Mouse (Mus musculus): ENCODE data around the gene Nckap5. TPM values are rescaled to one million over a fixed set of nuclear protein-coding genes. Genes with fewer than 3 reads are reported as not detected.

Nckap5 gene
- polyA plus RNA-seq, 1 experiment from 2014 or later: 6.9 TPM

GRCm38 (mm10) chr1:126407886-126408285 is 422.7 kb downstream of the Nckap5 start:
- Histone ChIP-seq H3K27me3 (replicated peaks; ENCODE audit: low read depth, poor library complexity, severe bottlenecking) (no peaks in the 10 kb centered on the region), H3K4me3 (no peak overlapping the region), H3K36me3 (replicated peaks) (no peaks in the 10 kb centered on the region), H3K9me3 (no peaks in the 10 kb centered on the region), H3K27ac (replicated peaks) (no peak overlapping the region), H3K4me1 (no peaks in the 10 kb centered on the region)
- DNase-seq (ENCODE audit: low spot score): peak; percentile 50
- WGBS: 13% methylated on average over 4 of the region's 4 CpGs

- no peaks in the 10 kb centered on the region for H3K36me3 ChIP-seq (replicated peaks)
- 80% methylated on average over 2 of the region's 2 CpGs for WGBS
- H3K27ac ChIP-seq (replicated peaks): no peak overlapping the region
- DNase-seq (ENCODE audit: low spot score): no peak
- no peaks in the 10 kb centered on the region for H3K4me1 ChIP-seq
- H3K4me3 ChIP-seq: no peak overlapping the region
- H3K9me3 ChIP-seq: no peaks in the 10 kb centered on the region
- H3K27me3 ChIP-seq (replicated peaks; ENCODE audit: low read depth, poor library complexity, severe bottlenecking): no peaks in the 10 kb centered on the region
Measured at GRCm38 (mm10) chr1:126405543-126405942, 425.1 kb downstream of the Nckap5 start.

- no peaks in the 10 kb centered on the region for H3K4me1 ChIP-seq
- H3K27me3 ChIP-seq (replicated peaks; ENCODE audit: low read depth, poor library complexity, severe bottlenecking): no peaks in the 10 kb centered on the region
- H3K36me3 ChIP-seq (replicated peaks): no peaks in the 10 kb centered on the region
- no peak overlapping the region for H3K4me3 ChIP-seq
- DNase-seq (ENCODE audit: low spot score): no peak
- H3K9me3 ChIP-seq: no peaks in the 10 kb centered on the region
- no peak overlapping the region for H3K27ac ChIP-seq (replicated peaks)
Measured at GRCm38 (mm10) chr1:126403970-126404369, 426.6 kb downstream of the Nckap5 start.

GRCm38 (mm10) chr1:126391204-126391603 is 439.4 kb downstream of the Nckap5 start:
- DNase-seq (ENCODE audit: low spot score): no peak
- H3K4me1 ChIP-seq: no peaks in the 10 kb centered on the region
- no peaks in the 10 kb centered on the region for H3K27me3 ChIP-seq (replicated peaks; ENCODE audit: low read depth, poor library complexity, severe bottlenecking)
- H3K36me3 ChIP-seq (replicated peaks): no peaks in the 10 kb centered on the region
- no peak overlapping the region for H3K4me3 ChIP-seq
- WGBS: 74% methylated on average over 4 of the region's 4 CpGs
- H3K27ac ChIP-seq (replicated peaks): no peak overlapping the region
- H3K9me3 ChIP-seq: no peaks in the 10 kb centered on the region

- H3K9me3 ChIP-seq: no peaks in the 10 kb centered on the region
- DNase-seq (ENCODE audit: low spot score): no peak
- H3K27me3 ChIP-seq (replicated peaks; ENCODE audit: low read depth, poor library complexity, severe bottlenecking): no peaks in the 10 kb centered on the region
- H3K27ac ChIP-seq (replicated peaks): no peak overlapping the region
- no peaks in the 10 kb centered on the region for H3K36me3 ChIP-seq (replicated peaks)
- H3K4me3 ChIP-seq: no peak overlapping the region
- peaks cover 4% of the 10 kb centered on the region; the same call in 1 of the 2 replicates for H3K4me1 ChIP-seq
- WGBS: 72% methylated on average over 9 of the region's 9 CpGs
Measured at GRCm38 (mm10) chr1:126377339-126377980, 453.1 kb downstream of the Nckap5 start.

DNA sequence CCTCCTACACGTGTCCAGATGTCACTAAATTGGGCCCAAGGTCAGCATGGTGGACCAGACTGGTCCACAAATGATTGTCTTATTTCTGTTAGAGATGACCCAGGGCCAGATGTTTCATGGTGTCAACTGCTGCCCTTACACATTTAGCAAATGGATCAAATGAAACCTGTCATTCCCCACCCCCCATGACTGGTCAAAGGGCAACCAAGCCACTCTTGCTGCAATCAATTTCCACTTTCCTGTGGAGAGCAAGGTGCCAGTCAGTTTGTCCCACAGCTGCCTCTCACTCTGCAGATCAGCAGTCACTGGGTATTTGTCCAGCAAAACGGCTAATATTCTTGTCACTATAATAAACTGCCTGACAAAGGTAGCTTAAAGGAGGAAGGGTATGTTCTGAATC is 463.9 kb downstream of the Nckap5 start:
- DNase-seq (ENCODE audit: low spot score): peak; percentile 14
- H3K27me3 ChIP-seq (replicated peaks; ENCODE audit: low read depth, poor library complexity, severe bottlenecking): no peaks in the 10 kb centered on the region
- H3K9me3 ChIP-seq: no peaks in the 10 kb centered on the region
- H3K27ac ChIP-seq (replicated peaks): no peak overlapping the region
- H3K4me1 ChIP-seq: no peaks in the 10 kb centered on the region
- 62% methylated on average over 2 of the region's 2 CpGs for WGBS
- H3K36me3 ChIP-seq (replicated peaks): no peaks in the 10 kb centered on the region
- H3K4me3 ChIP-seq: no peak overlapping the region

GRCm38 (mm10) chr1:126364556-126364955 is 466.0 kb downstream of the Nckap5 start:
- no peaks in the 10 kb centered on the region for H3K27me3 ChIP-seq (replicated peaks; ENCODE audit: low read depth, poor library complexity, severe bottlenecking)
- WGBS: 78% methylated on average over 6 of the region's 6 CpGs
- no peaks in the 10 kb centered on the region for H3K9me3 ChIP-seq
- H3K36me3 ChIP-seq (replicated peaks): no peaks in the 10 kb centered on the region
- no peak for DNase-seq (ENCODE audit: low spot score)
- no peak overlapping the region for H3K4me3 ChIP-seq
- H3K4me1 ChIP-seq: no peaks in the 10 kb centered on the region
- H3K27ac ChIP-seq (replicated peaks): no peak overlapping the region

DNA sequence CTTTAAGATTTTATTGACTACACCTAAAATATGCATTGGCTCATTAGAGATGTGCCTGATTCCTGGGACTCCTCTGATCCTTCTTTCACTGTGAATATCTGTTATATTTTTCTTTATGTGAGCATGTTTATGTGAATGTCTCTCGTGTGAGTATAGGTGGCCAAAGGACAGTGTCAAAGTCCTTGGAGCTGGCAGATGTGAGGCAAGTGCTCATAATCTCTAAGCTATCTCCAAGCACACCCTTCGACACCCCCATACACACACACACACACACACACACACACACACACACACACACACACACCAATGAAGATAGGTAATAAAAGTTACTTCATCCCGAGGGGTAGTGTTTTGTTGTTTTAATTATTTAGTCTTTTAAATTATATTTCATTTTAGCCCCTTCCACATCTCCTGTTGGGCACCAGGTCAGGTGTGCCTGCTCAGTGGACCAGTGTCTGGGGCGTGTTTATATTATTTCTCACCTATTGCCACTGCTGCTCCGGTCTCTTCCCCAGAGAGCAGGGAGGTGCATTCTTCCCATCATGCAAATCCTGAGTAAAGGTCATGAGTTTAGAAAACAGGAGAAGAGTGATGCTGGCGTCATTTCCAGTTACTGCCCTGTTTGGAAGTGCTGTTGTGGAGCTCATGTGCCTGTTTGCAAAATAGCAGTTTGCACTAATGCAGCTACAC is 469.9 kb downstream of the Nckap5 start:
- DNase-seq (ENCODE audit: low spot score): no peak
- Histone ChIP-seq H3K27me3 (replicated peaks; ENCODE audit: low read depth, poor library complexity, severe bottlenecking) (no peaks in the 10 kb centered on the region), H3K4me3 (no peak overlapping the region), H3K9me3 (no peaks in the 10 kb centered on the region), H3K27ac (replicated peaks) (no peak overlapping the region), H3K36me3 (replicated peaks) (no peaks in the 10 kb centered on the region), H3K4me1 (no peaks in the 10 kb centered on the region)
- WGBS: 84% methylated on average over 6 of the region's 6 CpGs

DNA sequence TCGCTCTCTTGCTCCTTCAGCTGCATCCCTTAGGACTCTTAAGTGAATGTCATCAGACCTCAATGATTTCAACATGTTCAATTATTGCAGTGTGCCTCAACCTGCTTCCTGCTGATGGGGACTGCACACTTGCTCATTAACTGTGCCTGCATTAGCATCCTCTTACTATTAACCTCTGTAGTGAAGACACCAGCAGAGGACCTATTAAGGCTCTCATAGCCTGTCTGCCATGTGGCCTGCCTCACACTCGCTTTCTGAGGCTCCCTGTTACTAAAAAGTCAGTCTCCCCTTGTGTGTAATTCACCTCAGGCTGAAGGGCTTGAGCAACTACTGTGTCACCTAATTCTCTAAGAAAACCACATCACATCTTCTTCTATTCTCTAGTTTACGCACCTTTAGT is 470.5 kb downstream of the Nckap5 start:
- H3K36me3 ChIP-seq (replicated peaks): no peaks in the 10 kb centered on the region
- WGBS: 79% methylated on average over 3 of the region's 3 CpGs
- H3K27me3 ChIP-seq (replicated peaks; ENCODE audit: low read depth, poor library complexity, severe bottlenecking): no peaks in the 10 kb centered on the region
- H3K4me1 ChIP-seq: no peaks in the 10 kb centered on the region
- no peak for DNase-seq (ENCODE audit: low spot score)
- no peaks in the 10 kb centered on the region for H3K9me3 ChIP-seq
- H3K27ac ChIP-seq (replicated peaks): no peak overlapping the region
- H3K4me3 ChIP-seq: no peak overlapping the region

DNA sequence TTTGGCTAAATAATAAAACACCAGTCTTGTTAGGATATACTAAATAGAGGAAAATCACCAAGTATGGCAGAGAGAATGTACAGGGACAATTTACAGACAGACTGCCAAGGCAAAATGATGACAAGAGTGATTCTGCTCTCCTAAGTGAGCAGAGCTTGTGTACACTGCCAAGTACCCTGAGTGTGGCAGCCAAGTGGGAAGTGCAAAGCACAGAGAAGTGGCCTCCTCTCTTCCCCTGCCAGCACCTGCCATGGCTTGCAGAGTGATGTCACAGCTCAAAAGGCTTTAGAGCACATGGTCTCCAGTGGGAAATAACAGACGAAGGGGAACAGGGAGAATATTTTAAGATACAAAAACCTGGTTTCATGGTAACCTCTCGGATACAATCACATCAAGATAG is 488.8 kb downstream of the Nckap5 start:
- Histone ChIP-seq H3K27me3 (replicated peaks; ENCODE audit: low read depth, poor library complexity, severe bottlenecking) (no peaks in the 10 kb centered on the region), H3K4me1 (peaks cover 3% of the 10 kb centered on the region; the same call in 1 of the 2 replicates), H3K36me3 (replicated peaks) (no peaks in the 10 kb centered on the region), H3K4me3 (no peak overlapping the region), H3K27ac (replicated peaks) (no peak overlapping the region), H3K9me3 (no peaks in the 10 kb centered on the region)
- 89% methylated on average over 2 of the region's 2 CpGs for WGBS
- DNase-seq (ENCODE audit: low spot score): no peak

DNA sequence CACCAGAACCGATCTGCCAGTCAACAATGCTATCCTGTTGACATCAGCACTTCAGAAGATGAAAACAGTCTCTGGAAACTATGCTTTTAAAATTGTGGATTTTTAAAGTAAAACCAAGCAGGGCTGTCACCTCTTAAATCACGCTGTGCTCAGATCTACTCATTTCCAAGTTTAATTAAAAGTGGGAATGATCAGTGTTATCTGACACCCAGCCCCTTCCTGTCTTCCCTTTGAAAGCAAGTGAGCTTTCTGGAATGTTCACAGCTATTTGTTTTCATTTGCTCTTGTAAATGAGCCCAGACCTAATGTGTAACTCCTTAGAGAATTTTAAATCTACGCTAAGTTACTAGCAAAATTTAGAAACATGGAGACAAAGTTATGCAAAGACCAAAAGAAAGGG is 491.3 kb downstream of the Nckap5 start:
- no peak overlapping the region for H3K27ac ChIP-seq (replicated peaks)
- H3K4me3 ChIP-seq: no peak overlapping the region
- H3K27me3 ChIP-seq (replicated peaks; ENCODE audit: low read depth, poor library complexity, severe bottlenecking): no peaks in the 10 kb centered on the region
- no peaks in the 10 kb centered on the region for H3K9me3 ChIP-seq
- H3K4me1 ChIP-seq: peaks cover 3% of the 10 kb centered on the region; the same call in 1 of the 2 replicates
- H3K36me3 ChIP-seq (replicated peaks): no peaks in the 10 kb centered on the region
- DNase-seq (ENCODE audit: low spot score): no peak
- 71% methylated on average over 3 of the region's 3 CpGs for WGBS

GRCm38 (mm10) chr1:126334202-126334601 is 496.4 kb downstream of the Nckap5 start:
- no peak overlapping the region for H3K4me3 ChIP-seq
- H3K27me3 ChIP-seq (replicated peaks; ENCODE audit: low read depth, poor library complexity, severe bottlenecking): no peaks in the 10 kb centered on the region
- H3K4me1 ChIP-seq: peaks cover 1% of the 10 kb centered on the region; the same call in 1 of the 2 replicates
- H3K27ac ChIP-seq (replicated peaks): no peak overlapping the region
- no peaks in the 10 kb centered on the region for H3K36me3 ChIP-seq (replicated peaks)
- H3K9me3 ChIP-seq: no peaks in the 10 kb centered on the region
- DNase-seq (ENCODE audit: low spot score): no peak
- WGBS: 92% methylated on average over 4 of the region's 4 CpGs

DNA sequence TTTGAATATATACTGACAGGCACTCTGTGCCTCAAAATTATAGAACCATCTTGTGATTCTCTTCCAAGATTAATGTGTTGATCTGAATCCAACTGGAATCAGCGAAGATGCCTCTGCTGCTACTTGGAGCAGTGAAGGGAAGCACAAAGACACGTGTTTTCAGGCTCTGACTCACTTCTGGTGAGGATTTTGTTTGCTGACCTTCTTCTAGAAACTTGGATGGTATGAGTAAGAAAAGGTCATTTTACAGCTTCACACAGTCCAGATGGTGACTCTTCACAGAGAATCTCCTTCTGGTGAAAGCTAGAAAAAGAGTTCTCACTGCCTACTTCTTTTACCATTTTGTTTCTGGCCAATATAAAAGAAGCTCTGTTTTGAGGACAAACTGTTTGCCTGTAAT is 498.6 kb downstream of the Nckap5 start:
- H3K36me3 ChIP-seq (replicated peaks): no peaks in the 10 kb centered on the region
- no peak for DNase-seq (ENCODE audit: low spot score)
- H3K4me1 ChIP-seq: no peaks in the 10 kb centered on the region
- no peak overlapping the region for H3K4me3 ChIP-seq
- 77% methylated on average over 2 of the region's 2 CpGs for WGBS
- no peaks in the 10 kb centered on the region for H3K27me3 ChIP-seq (replicated peaks; ENCODE audit: low read depth, poor library complexity, severe bottlenecking)
- H3K9me3 ChIP-seq: no peaks in the 10 kb centered on the region
- H3K27ac ChIP-seq (replicated peaks): no peak overlapping the region
